ENCODE assay signal across 1 mouse cellular context in genomic region chr3:105058627-105059513, GRCm38 (mm10).
TF ChIP-seq lines count a peak whose summit lies in the region.

No protein-coding gene starts in this region.

TF ChIP-seq in CH12.LX, 34 proteins besides CTCF, POLR2A, EP300 and RAD21:
- TF ChIP-seq UBTF (IDR thresholded peaks at IDR 0.05; ENCODE audit: low read depth, low read length) = no peak
- no peak for TF ChIP-seq ZKSCAN1 (IDR thresholded peaks at IDR 0.05; ENCODE audit: borderline replicate concordance, low read depth, low read length)
- TF ChIP-seq CHD1 (IDR thresholded peaks at IDR 0.05; ENCODE audit: low read depth, low read length) = no peak
- no peak for TF ChIP-seq ZNF384 (IDR thresholded peaks at IDR 0.05; ENCODE audit: low read depth, low read length)
- TF ChIP-seq RCOR1 (conservative IDR thresholded peaks at IDR 0.05; ENCODE audit: low read depth, low read length) = no peak
- TF ChIP-seq ETS1 (conservative IDR thresholded peaks at IDR 0.05; ENCODE audit: low read depth, low read length) = no peak
- TF ChIP-seq ZC3H11A (IDR thresholded peaks at IDR 0.05; ENCODE audit: low read depth, low read length) = peak; percentile 33
- no peak for TF ChIP-seq TBP (conservative IDR thresholded peaks at IDR 0.05; ENCODE audit: low read depth, low read length)
- no peak for TF ChIP-seq USF1 (IDR thresholded peaks at IDR 0.05; ENCODE audit: low read depth, low read length)
- TF ChIP-seq SMC3 (IDR thresholded peaks at IDR 0.05; ENCODE audit: low read depth, low read length) = peak; percentile 92
- TF ChIP-seq SIN3A (IDR thresholded peaks at IDR 0.05; ENCODE audit: low read length) = no peak
- TF ChIP-seq GABPA (IDR thresholded peaks at IDR 0.05; ENCODE audit: insufficient replicate concordance, low read depth, low read length) = no peak
- no peak for TF ChIP-seq NELFE (IDR thresholded peaks at IDR 0.05; ENCODE audit: low read depth, low read length)
- no peak for TF ChIP-seq NRF1 (IDR thresholded peaks at IDR 0.05; ENCODE audit: low read depth, low read length)
- TF ChIP-seq BHLHE40 (IDR thresholded peaks at IDR 0.05; ENCODE audit: low read depth, low read length) = no peak
- no peak for TF ChIP-seq USF2 (conservative IDR thresholded peaks at IDR 0.05; ENCODE audit: low read depth, low read length)
- TF ChIP-seq PAX5 (IDR thresholded peaks at IDR 0.05; ENCODE audit: low read length) = no peak
- TF ChIP-seq CHD2 (IDR thresholded peaks at IDR 0.05; ENCODE audit: low read length) = no peak
- no peak for TF ChIP-seq POLR2AphosphoS2 (IDR thresholded peaks at IDR 0.05; ENCODE audit: low read depth, low read length)
- TF ChIP-seq JUN (IDR thresholded peaks at IDR 0.05; ENCODE audit: insufficient read depth, low read depth, low read length) = no peak
- no peak for TF ChIP-seq JUND (conservative IDR thresholded peaks at IDR 0.05; ENCODE audit: low read depth, low read length)
- 0 out of 2 replicates have a peak, but pooled peaks have one; percentile 41 for TF ChIP-seq MAZ (IDR thresholded peaks at IDR 0.05; ENCODE audit: low read depth, low read length)
- TF ChIP-seq HCFC1 (IDR thresholded peaks at IDR 0.05; ENCODE audit: low read depth, low read length) = no peak
- TF ChIP-seq IRF4 (IDR thresholded peaks at IDR 0.05; ENCODE audit: low read depth, low read length) = peak; percentile 36; the same call in 1 of the 2 replicates
- no peak for TF ChIP-seq TCF12 (IDR thresholded peaks at IDR 0.05; ENCODE audit: low read depth, low read length)
- TF ChIP-seq ZMIZ1 (IDR thresholded peaks at IDR 0.05; ENCODE audit: low read depth, low read length) = no peak
- no peak for TF ChIP-seq MEF2A (IDR thresholded peaks at IDR 0.05; ENCODE audit: borderline replicate concordance, low read depth, low read length)
- TF ChIP-seq KAT2A (IDR thresholded peaks at IDR 0.05; ENCODE audit: insufficient replicate concordance, low read length) = no peak
- TF ChIP-seq MXI1 (IDR thresholded peaks at IDR 0.05; ENCODE audit: low read depth, low read length) = peak; percentile 46; the same call in 1 of the 2 replicates
- TF ChIP-seq E2F4 (IDR thresholded peaks at IDR 0.05; ENCODE audit: insufficient replicate concordance, low read depth, low read length) = no peak
- no peak for TF ChIP-seq MAX (IDR thresholded peaks at IDR 0.05; ENCODE audit: low read length)
- no peak for TF ChIP-seq MAFK (IDR thresholded peaks at IDR 0.05; ENCODE audit: insufficient replicate concordance, low read length)
- TF ChIP-seq MYC (IDR thresholded peaks at IDR 0.05; ENCODE audit: low read depth, low read length) = peak; percentile 74; the same call in 1 of the 2 replicates
- TF ChIP-seq ELF1 (IDR thresholded peaks at IDR 0.05; ENCODE audit: low read depth, low read length) = no peak
